Mouse (Mus musculus) Muller cell, postnatal 12 days (primary cell): ENCODE measurements around the gene Rnf103.

ENCODE experiments used
- DNase-seq: peaks from one replicate; pipeline ENCODE4 v3.0.0-alpha.2; 2015; ENCODE audit errors: inconsistent ontology term

Gene Rnf103

GRCm38 (mm10) chr6:71492136-71492535 lies 1.6 kb upstream of the Rnf103 start:
- DNase-seq, result no peak

DNA sequence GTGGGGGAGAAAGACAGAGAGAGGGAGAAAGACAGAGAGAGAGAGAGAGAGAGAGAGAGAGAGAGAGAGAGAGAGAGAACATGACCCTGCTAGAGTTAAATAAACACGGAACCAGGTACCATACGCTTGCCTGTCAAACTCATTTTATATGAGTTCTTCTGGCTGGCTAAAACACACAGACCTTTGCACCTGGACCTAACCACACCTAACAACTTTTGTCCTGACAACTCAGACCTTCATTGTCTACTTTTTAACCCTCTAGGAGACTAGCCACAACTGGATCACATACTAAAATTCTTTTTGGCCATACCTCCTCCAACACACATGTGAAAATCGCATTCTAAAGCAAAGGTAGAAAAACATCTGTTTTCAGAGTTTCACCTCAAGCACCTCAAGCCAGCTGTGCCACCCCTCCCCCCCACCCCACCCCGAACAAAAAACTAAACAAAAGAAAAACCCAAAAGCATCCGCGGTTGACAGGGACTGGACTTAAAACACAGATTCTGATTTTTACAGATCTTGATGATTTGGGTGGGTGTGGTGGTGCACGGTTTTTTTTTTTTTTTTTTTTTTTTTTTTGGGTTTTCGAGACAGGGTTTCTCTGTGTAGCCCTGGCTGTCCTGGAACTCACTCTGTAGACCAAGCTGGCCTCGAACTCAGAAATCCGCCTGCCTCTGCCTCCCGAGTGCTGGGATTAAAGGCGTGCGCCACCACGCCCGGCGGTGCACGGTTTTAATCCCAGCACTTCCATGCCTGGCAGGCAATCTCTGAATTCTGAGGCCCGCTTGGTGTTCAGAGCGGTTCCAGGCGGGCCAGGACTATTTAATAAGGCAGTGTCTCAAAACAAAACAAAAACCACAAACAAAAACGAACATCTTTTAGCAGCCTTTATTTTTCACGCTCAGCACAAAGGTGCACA lies 679 bp upstream of the Rnf103 start:
- DNase-seq, result no peak

DNA sequence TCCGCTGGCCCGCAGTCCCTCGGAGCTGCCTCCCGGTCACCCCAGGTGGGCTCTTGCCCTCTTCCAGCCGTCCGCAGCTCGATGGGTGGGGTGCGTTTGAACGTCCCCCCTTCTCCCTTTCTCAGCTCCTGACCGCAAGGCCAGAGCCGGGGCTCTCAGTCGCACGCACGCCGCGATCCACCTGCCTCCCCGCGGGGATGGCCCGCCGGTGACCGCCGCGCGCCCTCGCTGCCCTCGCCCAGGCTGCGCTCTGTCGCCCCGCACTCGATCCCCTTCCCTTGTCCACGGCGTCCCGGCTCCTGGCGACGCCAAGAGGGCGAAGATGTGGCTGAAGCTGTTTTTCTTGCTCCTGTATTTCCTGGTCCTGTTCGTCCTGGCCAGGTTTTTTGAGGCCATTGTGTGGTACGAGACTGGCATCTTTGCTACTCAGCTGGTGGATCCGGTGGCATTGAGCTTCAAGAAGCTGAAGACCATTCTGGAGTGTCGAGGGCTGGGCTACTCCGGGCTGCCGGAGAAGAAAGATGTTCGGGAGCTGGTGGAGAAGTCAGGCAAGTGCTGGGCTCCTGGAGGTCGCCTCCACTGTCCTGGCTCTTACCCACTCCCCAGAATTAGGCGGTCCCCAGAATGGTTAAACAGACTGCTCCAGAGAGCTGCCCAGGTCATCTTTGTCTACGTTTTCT lies 787 bp downstream of the Rnf103 start:
- peak; percentile 67 for DNase-seq

DNA sequence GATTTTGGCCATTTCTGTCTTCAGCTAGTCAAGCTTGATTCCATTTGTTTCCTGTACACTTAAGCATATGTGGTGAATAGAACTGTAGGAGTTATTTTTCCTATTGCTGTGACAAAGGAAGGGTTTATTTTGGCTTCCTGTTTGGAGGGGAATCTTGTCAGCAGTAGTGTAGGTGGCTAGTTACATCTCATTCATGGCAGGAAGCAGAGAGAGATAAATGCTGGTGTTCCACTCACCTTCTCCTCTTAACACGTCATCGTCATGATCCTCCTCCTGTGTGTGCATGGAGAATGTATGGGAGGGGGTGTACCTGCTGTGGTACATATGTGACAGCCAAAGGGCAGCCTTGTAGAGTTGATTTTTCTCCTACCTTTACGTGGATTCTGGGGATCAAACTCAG lies 6.9 kb downstream of the Rnf103 start:
- no peak for DNase-seq

GRCm38 (mm10) chr6:71503001-71503400 lies 9.3 kb downstream of the Rnf103 start:
- no peak for DNase-seq

DNA sequence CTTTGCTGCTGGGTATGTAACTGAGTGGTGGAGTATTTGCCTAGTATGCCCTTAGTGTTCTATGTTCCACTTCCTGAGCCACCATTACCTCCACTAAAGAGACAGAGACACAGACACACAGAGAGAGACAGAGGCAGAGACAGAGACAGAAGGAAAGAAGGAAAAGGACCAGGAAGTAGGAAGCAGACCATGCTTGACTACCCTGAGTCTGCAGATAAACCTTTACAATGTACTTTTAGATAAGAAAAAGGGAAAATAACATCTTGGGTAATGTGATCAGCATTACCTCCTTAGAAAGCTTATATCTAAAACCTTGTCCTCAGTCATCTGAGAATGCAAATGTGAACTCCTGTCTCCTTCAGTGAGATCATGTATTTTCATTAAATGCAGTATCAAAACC lies 10.0 kb downstream of the Rnf103 start:
- no peak for DNase-seq

GRCm38 (mm10) chr6:71504091-71504490 lies 10.4 kb downstream of the Rnf103 start:
- DNase-seq, result no peak

GRCm38 (mm10) chr6:71505671-71506070 lies 12.0 kb downstream of the Rnf103 start:
- no peak for DNase-seq

- DNase-seq, result no peak
Measured at GRCm38 (mm10) chr6:71519476-71519875, 25.8 kb downstream of the Rnf103 start.

GRCm38 (mm10) chr6:71525556-71525955 lies 31.9 kb downstream of the Rnf103 start:
- DNase-seq, result no peak

DNA sequence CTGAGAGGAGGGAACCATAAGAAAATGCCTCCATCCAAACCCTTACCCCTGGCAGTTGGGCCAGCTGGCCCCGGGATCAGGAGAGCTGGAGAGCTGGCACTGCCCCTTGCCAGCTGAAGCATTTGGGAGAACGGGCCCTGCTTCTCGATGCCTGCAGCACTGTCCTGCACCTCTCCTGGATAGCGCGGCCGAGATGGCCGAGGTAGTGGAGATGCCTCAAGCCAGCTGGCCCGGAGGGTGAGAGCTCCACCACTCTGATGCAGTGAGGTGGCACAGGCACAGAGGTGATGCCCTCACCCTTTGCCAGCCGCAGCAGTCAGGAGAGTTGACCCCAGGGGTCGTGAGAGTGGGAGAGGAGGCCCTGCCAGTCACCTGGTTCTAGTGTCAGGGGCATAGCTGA lies 33.4 kb downstream of the Rnf103 start:
- DNase-seq, result no peak

DNA sequence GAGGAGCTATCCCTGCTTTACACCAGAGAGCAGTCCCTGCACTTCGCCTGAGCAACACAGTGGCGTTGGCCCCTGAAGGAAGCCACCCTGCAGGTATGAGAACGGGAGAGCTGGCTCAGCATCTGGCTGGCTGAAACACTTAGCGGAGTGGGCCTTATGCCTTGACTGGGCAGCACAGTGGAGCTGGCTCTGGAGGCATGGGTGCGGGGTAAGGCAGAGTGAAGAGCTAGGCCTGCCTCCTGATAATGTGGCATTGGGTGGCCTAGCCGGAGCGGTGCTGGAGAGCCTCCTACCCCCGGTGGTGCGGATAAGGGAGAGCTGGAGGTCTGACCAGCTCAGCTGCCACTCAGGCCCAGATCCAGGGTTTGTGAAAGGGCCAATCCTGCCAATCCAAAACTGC lies 34.1 kb downstream of the Rnf103 start:
- no peak for DNase-seq

GRCm38 (mm10) chr6:71530176-71530575 lies 36.5 kb downstream of the Rnf103 start:
- DNase-seq, result no peak

GRCm38 (mm10) chr6:71537286-71537685 lies 43.6 kb downstream of the Rnf103 start:
- peak; percentile 25 for DNase-seq

- DNase-seq, result peak; percentile 97
Measured at GRCm38 (mm10) chr6:71543686-71544499, 50.2 kb downstream of the Rnf103 start, which contains the start of gene Chmp3. Chmp3 (plus strand) TSS chr6:71543797.

DNA sequence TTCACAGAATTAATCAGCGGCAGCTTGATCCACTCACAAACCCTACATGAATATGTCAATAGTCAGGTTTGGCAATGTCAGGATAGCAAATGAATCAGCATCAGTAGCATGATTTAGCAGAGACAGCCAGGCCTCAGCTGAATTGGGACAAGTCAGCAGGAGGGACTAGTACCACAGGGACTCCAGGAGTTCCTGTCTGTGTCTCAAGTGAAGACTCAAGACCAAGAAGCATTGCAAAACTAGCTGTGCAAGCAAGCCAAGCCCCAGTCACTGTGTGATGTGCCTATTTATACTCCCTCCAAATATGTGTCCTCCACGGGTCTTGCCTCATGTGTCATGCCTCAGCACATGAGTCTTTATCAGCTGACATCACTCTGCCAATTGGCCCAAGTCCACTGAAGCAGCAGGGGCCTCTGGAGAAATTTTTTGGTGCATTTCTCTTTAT lies 61.8 kb downstream of the Rnf103 start:
- DNase-seq, result peak; percentile 30

DNA sequence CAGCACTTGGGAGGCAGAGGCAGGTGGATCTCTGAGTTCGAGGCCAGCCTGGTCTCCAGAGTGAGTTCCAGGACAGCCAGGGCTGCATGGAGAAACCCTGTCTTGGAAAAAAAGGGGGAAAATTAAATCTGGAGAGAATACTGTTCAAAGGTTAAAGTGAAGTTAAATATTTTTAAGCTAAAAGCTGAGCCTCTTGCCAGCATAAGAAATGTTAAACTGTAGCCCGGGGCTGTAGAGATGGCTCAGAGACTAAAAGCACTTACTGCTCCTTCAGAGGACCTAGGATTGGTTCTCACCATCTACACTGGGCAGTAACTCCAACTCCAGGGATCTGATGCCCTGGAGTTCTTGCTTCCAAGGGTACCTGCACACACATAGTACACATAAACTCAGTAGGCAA lies 63.1 kb downstream of the Rnf103 start:
- no peak for DNase-seq
